In genomic region chrX:51372477-51373239, GRCm38 (mm10) we compare ENCODE assay signal across 8 mouse cellular contexts.
DNase-seq lines count a peak whose midpoint lies in the region; TF ChIP-seq lines count a peak whose summit lies in the region.

No protein-coding gene starts in this region.

- no peaks in the 10 kb centered on the region for H3K9me3 ChIP-seq in limb, embryonic 10.5 days (replicated peaks)

- intact Hi-C loops in gastrocnemius, adult 2 months (cut with DNase I), result loop anchor here (5.0 kb wide), 2 partner anchors 695 to 715 kb away; no protein-coding TSS in a partner anchor

- peaks cover 38% of the 10 kb centered on the region for H3K27me3 ChIP-seq in limb, embryonic 10.5 days (ENCODE audit: low read depth, poor library complexity, severe bottlenecking)

- TF ChIP-seq CTCF in gastrocnemius, adult 2 months (IDR thresholded peaks at IDR 0.05), result peak; percentile 46

- H3K36me3 ChIP-seq in limb, embryonic 10.5 days, result no peaks in the 10 kb centered on the region

- no peak for DNase-seq in gastrocnemius, adult 2 months
- no peak for DNase-seq in gastrocnemius, postnatal 25 days
- peak; percentile 24 for DNase-seq in ovary, postnatal 36 days (ENCODE audit: low spot score)
- DNase-seq in ovary, postnatal 10 days (ENCODE audit: low spot score), result no peak
- DNase-seq in embryo, embryonic 10.5 days (ENCODE audit: low spot score), result peak; percentile 55
- DNase-seq in limb, embryonic 10.5 days (ENCODE audit: low spot score), result peak; percentile 45
- DNase-seq in right cerebral cortex, postnatal 14 days, result peak; percentile 27
- no peak for DNase-seq in cerebellum, adult 18-20 months

- H3K4me1 ChIP-seq in limb, embryonic 10.5 days, result no peaks in the 10 kb centered on the region

- no peak overlapping the region for H3K4me3 ChIP-seq in gastrocnemius, adult 2 months
- H3K4me3 ChIP-seq in limb, embryonic 10.5 days, result no peak overlapping the region

- 44% methylated on average over 5 of the region's 5 CpGs for WGBS in limb, embryonic 10.5 days

- no peak overlapping the region for H3K27ac ChIP-seq in gastrocnemius, adult 2 months
- no peak overlapping the region for H3K27ac ChIP-seq in limb, embryonic 10.5 days

Comparison
In these comparisons a context has a peak if more than half of its experiments do, and no peak if none do; other contexts are left out.
1. DNase-seq: peak in ovary, postnatal 36 days (single experiment), embryo, embryonic 10.5 days (single experiment), limb, embryonic 10.5 days (single experiment) and right cerebral cortex, postnatal 14 days (single experiment); none in gastrocnemius, adult 2 months (single experiment), gastrocnemius, postnatal 25 days (single experiment), ovary, postnatal 10 days (single experiment) and cerebellum, adult 18-20 months (0 of 2).